28 mouse cellular contexts compared by ENCODE assay signal in genomic region chr7:58873676-58874075, GRCm38 (mm10).
"Had no signal": no experiment of that assay in that cellular context is flagged by ENCODE, and none has a peak within 500 bp of the region (broad histone marks: within the 10 kb centered on the region; RNA-seq: fewer than 3 reads in every experiment).

No protein-coding gene starts in this region.

- H3K4me1 ChIP-seq: embryonic facial prominence, embryonic 10.5 days; embryonic facial prominence, embryonic 12.5 days; embryonic facial prominence, embryonic 13.5 days; embryonic facial prominence, embryonic 15.5 days; forebrain, embryonic 10.5 days; forebrain, embryonic 12.5 days; forebrain, embryonic 13.5 days; forebrain, embryonic 15.5 days had no signal

- ATAC-seq: forebrain, embryonic 13.5 days; forebrain, embryonic 14.5 days; forebrain, embryonic 15.5 days; forebrain, embryonic 16.5 days; forebrain, postnatal 0 days had no signal

- H3K27ac ChIP-seq: embryonic facial prominence, embryonic 10.5 days; embryonic facial prominence, embryonic 12.5 days; embryonic facial prominence, embryonic 13.5 days; embryonic facial prominence, embryonic 15.5 days; forebrain, embryonic 10.5 days; forebrain, embryonic 12.5 days; forebrain, embryonic 13.5 days; forebrain, embryonic 15.5 days; gastrocnemius, adult 2 months; heart, adult 2 months had no signal

- H3K9ac ChIP-seq: embryonic facial prominence, embryonic 12.5 days; embryonic facial prominence, embryonic 13.5 days; embryonic facial prominence, embryonic 15.5 days; forebrain, embryonic 12.5 days; forebrain, embryonic 13.5 days; forebrain, embryonic 15.5 days; forebrain, postnatal 0 days had no signal

- H3K4me3 ChIP-seq: embryonic facial prominence, embryonic 10.5 days; embryonic facial prominence, embryonic 12.5 days; embryonic facial prominence, embryonic 13.5 days; embryonic facial prominence, embryonic 15.5 days; erythroblast, embryonic 14.5 days; forebrain, embryonic 10.5 days; forebrain, embryonic 12.5 days; forebrain, embryonic 13.5 days; forebrain, embryonic 15.5 days; gastrocnemius, adult 2 months; heart, adult 2 months had no signal

- DNase-seq: cerebellum, adult 2 months; cerebellum, adult 8-10 months; cerebellum, adult 9-10 months; cerebellum, adult 9-11 months; cerebellum, postnatal 10 days; cerebellum, postnatal 14 days; cerebellum, postnatal 25 days; cerebellum, postnatal 36 days; embryo, embryonic 11 days; forebrain, postnatal 0 days; gastrocnemius, adult 2 months; gastrocnemius, postnatal 10 days; gastrocnemius, postnatal 14 days; gastrocnemius, postnatal 25 days; gastrocnemius, postnatal 36 days; heart, adult 18-20 months; heart, adult 2 months had no signal

- H3K36me3 ChIP-seq: embryonic facial prominence, embryonic 10.5 days; embryonic facial prominence, embryonic 12.5 days; embryonic facial prominence, embryonic 13.5 days; embryonic facial prominence, embryonic 15.5 days; forebrain, embryonic 10.5 days; forebrain, embryonic 12.5 days; forebrain, embryonic 15.5 days had no signal

- H3K27me3 ChIP-seq: embryonic facial prominence, embryonic 12.5 days; embryonic facial prominence, embryonic 13.5 days; embryonic facial prominence, embryonic 15.5 days; forebrain, embryonic 12.5 days; forebrain, embryonic 13.5 days; forebrain, embryonic 15.5 days had no signal

- H3K4me2 ChIP-seq: embryonic facial prominence, embryonic 12.5 days; embryonic facial prominence, embryonic 13.5 days; embryonic facial prominence, embryonic 15.5 days; forebrain, embryonic 12.5 days; forebrain, embryonic 13.5 days; forebrain, embryonic 15.5 days had no signal

- H3K9me3 ChIP-seq: embryonic facial prominence, embryonic 10.5 days; embryonic facial prominence, embryonic 12.5 days; embryonic facial prominence, embryonic 13.5 days; embryonic facial prominence, embryonic 15.5 days; forebrain, embryonic 10.5 days; forebrain, embryonic 12.5 days; forebrain, embryonic 13.5 days; forebrain, embryonic 15.5 days had no signal
